Mouse (Mus musculus): ENCODE data around the gene Ppt2. TPM values are rescaled to one million over a fixed set of nuclear protein-coding genes. Genes with fewer than 3 reads are reported as not detected.

Gene Ppt2
- polyA plus RNA-seq, 1 experiment from 2014 or later, result 10.7 TPM

DNA sequence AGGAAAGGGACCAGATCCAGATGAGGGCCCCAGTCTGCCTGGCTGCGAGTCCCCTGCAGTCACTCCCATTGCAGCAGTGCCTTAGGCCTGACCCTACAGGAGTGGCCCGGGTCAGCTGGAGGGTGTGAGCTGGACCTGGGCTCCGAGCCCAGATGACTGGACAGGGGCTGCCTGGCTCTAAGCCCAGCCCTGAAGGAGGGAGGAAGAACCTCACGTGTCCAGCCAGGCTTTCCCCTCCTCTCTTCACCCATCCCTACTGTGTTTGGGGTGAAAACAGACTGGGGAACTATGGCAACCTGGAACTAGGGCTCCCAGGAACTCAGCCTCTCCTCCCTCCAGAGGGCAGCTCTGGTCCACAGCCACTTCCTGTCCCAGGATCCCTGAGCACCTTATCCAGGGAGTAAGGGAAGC, 27.3 kb upstream of the Ppt2 start:
- Histone ChIP-seq H3K27me3 (peaks cover 25% of the 10 kb centered on the region), H3K4me2 (no peak overlapping the region), H3K9ac (no peak overlapping the region), H3K9me3 (replicated peaks) (no peaks in the 10 kb centered on the region), H3K36me3 (replicated peaks) (peaks cover 28% of the 10 kb centered on the region), H3K27ac (replicated peaks) (no peak overlapping the region), H3K4me3 (replicated peaks) (no peak overlapping the region), H3K4me1 (replicated peaks) (no peaks in the 10 kb centered on the region)
- 47% methylated on average over 4 of the region's 4 CpGs for WGBS (ENCODE audit: insufficient replicate concordance)
- ATAC-seq (ENCODE audit: insufficient read depth), result peak; percentile 62; the same call in 1 of the 2 replicates

DNA sequence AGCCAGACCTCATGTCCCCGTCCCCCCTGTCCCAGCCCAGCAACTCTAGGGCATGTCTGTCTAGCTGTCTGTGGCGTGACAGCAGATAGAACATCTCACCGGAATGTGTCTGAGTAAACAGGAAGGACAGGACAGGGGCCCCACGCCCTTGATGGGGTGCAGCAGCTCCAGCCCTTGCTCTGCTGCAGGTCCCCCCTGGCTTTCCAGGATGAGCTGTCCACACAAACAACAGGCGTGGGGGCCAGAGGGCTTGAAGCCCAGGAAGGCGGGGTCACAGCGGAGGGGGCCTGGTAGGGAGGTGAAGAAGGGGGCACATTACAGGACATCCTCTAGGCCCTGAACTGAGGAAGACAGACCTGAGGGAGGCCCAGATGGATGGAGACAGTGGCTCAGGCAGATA, 26.9 kb upstream of the Ppt2 start:
- Histone ChIP-seq H3K4me3 (replicated peaks) (no peak overlapping the region), H3K27ac (replicated peaks) (no peak overlapping the region), H3K9ac (no peak overlapping the region), H3K4me1 (replicated peaks) (no peaks in the 10 kb centered on the region), H3K9me3 (replicated peaks) (no peaks in the 10 kb centered on the region), H3K4me2 (no peak overlapping the region), H3K27me3 (peaks cover 20% of the 10 kb centered on the region), H3K36me3 (replicated peaks) (peaks cover 32% of the 10 kb centered on the region)
- no peak for ATAC-seq (ENCODE audit: insufficient read depth)
- 48% methylated on average over 7 of the region's 7 CpGs for WGBS (ENCODE audit: insufficient replicate concordance)

GRCm38 (mm10) chr17:34654392-34654791, 26.1 kb upstream of the Ppt2 start:
- Histone ChIP-seq H3K4me1 (replicated peaks) (peaks cover 3% of the 10 kb centered on the region; the same call in 1 of the 2 replicates), H3K27ac (replicated peaks) (no peak overlapping the region), H3K4me3 (replicated peaks) (no peak overlapping the region), H3K9me3 (replicated peaks) (no peaks in the 10 kb centered on the region), H3K4me2 (no peak overlapping the region), H3K9ac (no peak overlapping the region), H3K36me3 (replicated peaks) (peaks cover 40% of the 10 kb centered on the region), H3K27me3 (peaks cover 13% of the 10 kb centered on the region)
- no peak for ATAC-seq (ENCODE audit: insufficient read depth)
- 79% methylated on average over 13 of the region's 13 CpGs for WGBS (ENCODE audit: insufficient replicate concordance)

DNA sequence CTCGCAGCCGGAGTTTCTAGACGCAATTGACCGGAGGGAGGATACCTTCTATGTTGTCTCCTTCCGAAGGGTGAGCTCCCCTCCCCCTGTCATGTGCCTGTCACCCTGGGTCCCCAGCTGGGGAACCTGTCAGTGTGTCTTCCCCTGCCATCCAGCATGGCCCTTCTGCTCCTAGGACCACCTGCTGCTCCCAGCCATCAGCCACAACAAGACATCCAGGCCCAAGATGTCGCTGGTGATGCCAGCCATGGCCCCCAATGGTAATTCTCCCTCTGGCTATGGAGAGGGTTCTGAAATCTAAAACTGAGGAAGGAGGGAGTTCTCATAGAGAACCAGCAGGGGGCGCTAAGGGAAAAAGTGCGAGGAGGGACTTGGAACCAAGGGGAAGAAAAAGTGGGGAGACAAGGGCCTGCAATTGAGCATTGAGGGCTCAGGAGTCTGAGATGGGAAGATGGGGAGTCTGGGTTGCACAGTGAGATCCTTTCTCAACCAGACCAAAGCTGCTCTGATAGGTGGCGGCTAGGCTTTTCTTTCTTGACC, 25.5 kb upstream of the Ppt2 start:
- WGBS (ENCODE audit: insufficient replicate concordance), result 60% methylated on average over 9 of the region's 9 CpGs
- H3K4me3 ChIP-seq (replicated peaks), result no peak overlapping the region
- no peak overlapping the region for H3K27ac ChIP-seq (replicated peaks)
- peaks cover 7% of the 10 kb centered on the region; the same call in 1 of the 2 replicates for H3K27me3 ChIP-seq
- no peak overlapping the region for H3K9ac ChIP-seq
- H3K9me3 ChIP-seq (replicated peaks), result no peaks in the 10 kb centered on the region
- ATAC-seq (ENCODE audit: insufficient read depth), result no peak
- peaks cover 8% of the 10 kb centered on the region for H3K4me1 ChIP-seq (replicated peaks)
- H3K4me2 ChIP-seq, result no peak overlapping the region
- H3K36me3 ChIP-seq (replicated peaks), result peaks cover 46% of the 10 kb centered on the region

DNA sequence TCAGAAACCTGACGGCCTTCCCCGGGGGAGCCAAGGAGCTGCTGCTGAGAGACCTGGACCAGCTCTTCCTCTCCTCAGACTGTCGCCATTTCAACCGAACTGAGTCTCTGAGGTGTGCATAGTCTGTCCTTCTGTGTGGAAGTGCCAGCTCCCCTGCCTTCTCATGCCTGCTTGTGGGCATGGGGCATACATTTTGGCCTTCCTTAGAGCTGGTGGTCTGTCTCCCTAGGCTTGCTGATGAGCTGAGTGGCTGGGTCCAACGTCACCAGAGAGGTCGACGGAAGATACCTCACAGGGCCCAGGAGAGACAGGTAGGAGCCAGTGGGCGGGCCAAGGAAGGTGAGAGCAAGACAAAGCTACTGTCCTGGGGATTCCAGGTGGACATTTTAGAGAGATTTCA, 24.7 kb upstream of the Ppt2 start:
- Histone ChIP-seq H3K27ac (replicated peaks) (no peak overlapping the region), H3K9ac (no peak overlapping the region), H3K36me3 (replicated peaks) (peaks cover 50% of the 10 kb centered on the region), H3K4me2 (no peak overlapping the region), H3K4me1 (replicated peaks) (peaks cover 17% of the 10 kb centered on the region), H3K27me3 (no peaks in the 10 kb centered on the region), H3K4me3 (replicated peaks) (no peak overlapping the region), H3K9me3 (replicated peaks) (no peaks in the 10 kb centered on the region)
- 88% methylated on average over 8 of the region's 8 CpGs for WGBS (ENCODE audit: insufficient replicate concordance)
- no peak for ATAC-seq (ENCODE audit: insufficient read depth)

- ATAC-seq (ENCODE audit: insufficient read depth), result no peak
- Histone ChIP-seq H3K9ac (no peak overlapping the region), H3K9me3 (replicated peaks) (no peaks in the 10 kb centered on the region), H3K27me3 (no peaks in the 10 kb centered on the region), H3K36me3 (replicated peaks) (peaks cover 50% of the 10 kb centered on the region), H3K4me2 (no peak overlapping the region), H3K27ac (replicated peaks) (no peak overlapping the region), H3K4me1 (replicated peaks) (peaks cover 21% of the 10 kb centered on the region), H3K4me3 (replicated peaks) (no peak overlapping the region)
- WGBS (ENCODE audit: insufficient replicate concordance), result 79% methylated on average over 10 of the region's 10 CpGs
These were observed 24.2 kb upstream of the Ppt2 start for GRCm38 (mm10) chr17:34652546-34652945.

DNA sequence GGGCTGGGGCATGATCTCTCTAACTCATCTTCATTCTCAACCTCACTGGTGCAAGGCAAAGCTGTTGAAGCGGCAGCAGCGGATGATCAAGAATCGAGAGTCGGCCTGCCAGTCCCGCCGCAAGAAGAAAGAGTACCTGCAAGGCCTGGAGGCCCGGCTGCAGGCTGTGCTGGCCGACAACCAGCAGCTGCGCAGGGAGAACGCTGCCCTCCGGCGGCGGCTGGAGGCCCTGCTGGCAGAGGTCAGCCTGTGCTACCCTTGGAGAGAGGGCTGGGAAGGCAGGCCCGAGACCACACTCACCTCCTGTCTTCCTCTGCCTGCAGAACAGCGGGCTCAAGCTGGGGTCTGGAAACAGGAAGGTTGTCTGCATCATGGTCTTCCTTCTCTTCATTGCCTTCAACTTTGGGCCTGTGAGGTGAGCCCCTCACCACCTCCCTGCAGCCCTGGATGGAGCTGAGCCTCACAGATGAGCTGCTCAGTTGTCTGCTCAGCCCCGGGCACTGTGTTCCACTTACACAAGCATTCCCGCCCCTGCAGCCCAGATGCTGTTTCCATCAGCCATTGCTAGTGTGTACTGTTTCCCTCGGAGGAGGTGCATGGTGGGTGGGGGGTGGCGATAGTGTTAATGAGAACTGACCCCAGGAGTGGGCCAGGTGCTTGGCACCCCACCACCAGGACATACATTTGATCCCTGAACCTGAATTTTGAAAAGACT, 23.4 kb upstream of the Ppt2 start:
- 62% methylated on average over 19 of the region's 19 CpGs for WGBS (ENCODE audit: insufficient replicate concordance)
- no peaks in the 10 kb centered on the region for H3K27me3 ChIP-seq
- H3K4me2 ChIP-seq, result no peak overlapping the region
- no peak for ATAC-seq (ENCODE audit: insufficient read depth)
- H3K9me3 ChIP-seq (replicated peaks), result no peaks in the 10 kb centered on the region
- no peak overlapping the region for H3K4me3 ChIP-seq (replicated peaks)
- H3K4me1 ChIP-seq (replicated peaks), result peaks cover 27% of the 10 kb centered on the region
- no peak overlapping the region for H3K9ac ChIP-seq
- no peak overlapping the region for H3K27ac ChIP-seq (replicated peaks)
- H3K36me3 ChIP-seq (replicated peaks), result peaks cover 50% of the 10 kb centered on the region

DNA sequence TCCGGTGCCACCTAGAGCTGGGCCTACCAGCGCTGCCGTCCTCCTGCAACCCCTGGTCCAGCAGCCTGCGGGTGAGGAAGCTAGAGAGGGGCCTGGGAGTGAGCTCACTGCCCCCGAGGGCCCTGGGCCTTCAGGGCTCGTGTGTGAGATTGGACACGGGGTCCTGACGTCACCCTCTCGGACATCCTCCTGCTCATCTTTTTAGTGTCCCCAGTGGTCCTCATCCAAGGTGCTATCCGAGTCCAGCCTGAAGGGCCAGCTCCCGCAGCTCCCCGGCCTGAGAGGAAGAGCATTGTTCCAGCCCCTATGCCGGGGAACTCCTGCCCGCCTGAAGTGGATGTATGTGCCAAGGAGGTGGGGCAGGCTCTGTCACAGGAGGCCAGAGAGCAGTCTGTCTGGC, 22.5 kb upstream of the Ppt2 start:
- 84% methylated on average over 14 of the region's 14 CpGs for WGBS (ENCODE audit: insufficient replicate concordance)
- Histone ChIP-seq H3K36me3 (replicated peaks) (peaks cover 50% of the 10 kb centered on the region), H3K27me3 (no peaks in the 10 kb centered on the region), H3K4me2 (no peak overlapping the region), H3K9ac (no peak overlapping the region), H3K4me3 (replicated peaks) (no peak overlapping the region), H3K4me1 (replicated peaks) (peaks cover 35% of the 10 kb centered on the region), H3K27ac (replicated peaks) (no peak overlapping the region), H3K9me3 (replicated peaks) (no peaks in the 10 kb centered on the region)
- ATAC-seq (ENCODE audit: insufficient read depth), result no peak

- Histone ChIP-seq H3K27ac (replicated peaks) (no peak overlapping the region), H3K36me3 (replicated peaks) (peaks cover 50% of the 10 kb centered on the region), H3K4me1 (replicated peaks) (peaks cover 50% of the 10 kb centered on the region), H3K4me2 (no peak overlapping the region), H3K9ac (no peak overlapping the region), H3K27me3 (no peaks in the 10 kb centered on the region), H3K9me3 (replicated peaks) (no peaks in the 10 kb centered on the region), H3K4me3 (replicated peaks) (no peak overlapping the region)
- ATAC-seq (ENCODE audit: insufficient read depth), result no peak
- 73% methylated on average over 18 of the region's 18 CpGs for WGBS (ENCODE audit: insufficient replicate concordance)
These were observed 21.0 kb upstream of the Ppt2 start for GRCm38 (mm10) chr17:34649106-34649864.

GRCm38 (mm10) chr17:34648141-34648890, 20.0 kb upstream of the Ppt2 start:
- ATAC-seq (ENCODE audit: insufficient read depth), result no peak
- peak overlapping the region; percentile 95 for H3K4me2 ChIP-seq
- H3K27me3 ChIP-seq, result no peaks in the 10 kb centered on the region
- no peak overlapping the region for H3K27ac ChIP-seq (replicated peaks)
- peaks cover 56% of the 10 kb centered on the region for H3K4me1 ChIP-seq (replicated peaks)
- H3K9me3 ChIP-seq (replicated peaks), result no peaks in the 10 kb centered on the region
- peak overlapping the region; percentile 92 for H3K4me3 ChIP-seq (replicated peaks)
- H3K9ac ChIP-seq, result peak overlapping the region; percentile 86; the same call in 1 of the 2 replicates
- 76% methylated on average over 16 of the region's 16 CpGs for WGBS (ENCODE audit: insufficient replicate concordance)
- H3K36me3 ChIP-seq (replicated peaks), result peaks cover 45% of the 10 kb centered on the region

Measured in liver, embryonic 15.5 days (tissue).